Mouse (Mus musculus): ENCODE measurements around the gene Cnnm2. TPM values are rescaled to one million over a fixed set of nuclear protein-coding genes. Genes with fewer than 3 reads are reported as not detected.
"Not testable (repeated sequence)": the region's sequence is repeated elsewhere in the genome, so short reads cannot be mapped to it uniquely, and the experiment has no call there.

Gene Cnnm2
- polyA plus RNA-seq, 1 experiment, result 2.6 TPM

DNA sequence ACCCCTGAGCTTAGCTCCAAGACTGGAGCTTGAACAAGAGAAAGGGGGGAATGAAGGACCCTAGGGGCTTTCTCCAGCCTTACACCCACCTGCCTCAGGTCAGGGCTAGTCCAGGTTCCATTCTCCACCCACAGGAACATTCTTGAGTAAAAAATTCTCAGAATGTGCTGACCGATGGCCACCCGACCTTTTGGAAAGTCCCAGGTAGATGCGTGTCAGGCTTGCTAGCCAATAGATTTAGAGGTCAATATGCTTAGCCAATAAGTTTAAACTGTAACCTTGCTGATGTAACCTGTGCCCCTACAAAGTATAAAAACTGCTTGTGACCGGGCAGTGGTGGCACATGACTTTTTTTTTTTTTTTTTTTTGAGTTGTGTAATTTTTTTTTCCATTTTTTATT, 5.2 kb upstream of the Cnnm2 start:
- Histone ChIP-seq H3K36me3 (replicated peaks; ENCODE audit: low read length) (no peaks in the 10 kb centered on the region), H3K4me3 (replicated peaks) (no peak overlapping the region), H3K27me3 (replicated peaks) (peaks cover 39% of the 10 kb centered on the region), H3K9me3 (no peaks in the 10 kb centered on the region), H3K4me1 (peaks cover 24% of the 10 kb centered on the region)
- TF ChIP-seq GATA1 (IDR thresholded peaks at IDR 0.05; ENCODE audit: borderline replicate concordance, low read length) (no peak), FLI1 (IDR thresholded peaks at IDR 0.05; ENCODE audit: low read length) (no peak)

DNA sequence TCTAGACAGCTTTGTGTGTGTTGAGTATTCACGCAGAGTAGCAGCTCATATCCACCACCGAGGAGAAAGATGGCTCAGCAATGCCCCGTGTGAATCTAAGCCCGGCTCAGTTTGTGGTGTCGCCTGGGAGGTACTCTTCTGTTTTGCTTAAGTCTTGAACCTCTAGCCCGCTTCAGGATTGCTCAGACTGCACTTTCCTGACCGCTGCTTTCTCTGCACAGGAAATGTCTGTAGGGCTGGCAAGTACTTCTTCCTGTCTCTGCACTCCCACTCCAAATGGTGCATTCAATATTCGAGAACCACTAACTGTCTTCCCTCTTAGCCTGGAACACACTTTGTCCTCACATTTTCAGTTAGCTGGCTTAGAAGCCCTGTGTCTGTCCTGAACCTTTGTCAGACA, 2.3 kb upstream of the Cnnm2 start:
- H3K27me3 ChIP-seq (replicated peaks), result peaks cover 53% of the 10 kb centered on the region
- no peaks in the 10 kb centered on the region for H3K36me3 ChIP-seq (replicated peaks; ENCODE audit: low read length)
- H3K9me3 ChIP-seq, result 0 out of 2 replicates have a peak, but pooled peaks cover 4% of the 10 kb centered on the region
- TF ChIP-seq GATA1 (IDR thresholded peaks at IDR 0.05; ENCODE audit: borderline replicate concordance, low read length) (no peak), FLI1 (IDR thresholded peaks at IDR 0.05; ENCODE audit: low read length) (no peak)
- peaks cover 39% of the 10 kb centered on the region for H3K4me1 ChIP-seq
- peak overlapping the region; percentile 77 for H3K4me3 ChIP-seq (replicated peaks)

DNA sequence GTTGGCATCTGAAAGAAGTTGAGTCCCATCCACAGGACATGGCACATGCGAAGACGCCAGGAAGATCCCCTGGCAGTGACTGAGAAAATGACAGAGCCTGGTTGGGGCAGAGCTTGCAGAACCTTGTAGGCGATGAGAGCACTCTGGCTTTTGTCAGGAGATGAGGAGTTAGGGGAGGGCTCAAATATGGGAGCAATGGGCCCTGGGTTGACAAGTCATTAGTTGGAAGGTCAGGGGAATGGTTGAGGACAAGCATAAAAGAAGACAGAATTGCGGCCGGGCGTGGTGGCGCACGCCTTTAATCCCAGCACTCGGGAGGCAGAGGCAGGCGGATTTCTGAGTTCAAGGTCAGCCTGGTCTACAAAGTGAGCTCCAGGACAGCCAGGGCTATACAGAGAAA, 1.5 kb upstream of the Cnnm2 start:
- Histone ChIP-seq H3K4me1 (peaks cover 41% of the 10 kb centered on the region), H3K27me3 (replicated peaks) (peaks cover 55% of the 10 kb centered on the region)
- H3K9me3 ChIP-seq; H3K4me3 ChIP-seq (replicated peaks); H3K36me3 ChIP-seq (replicated peaks; ENCODE audit: low read length): not testable (repeated sequence)

DNA sequence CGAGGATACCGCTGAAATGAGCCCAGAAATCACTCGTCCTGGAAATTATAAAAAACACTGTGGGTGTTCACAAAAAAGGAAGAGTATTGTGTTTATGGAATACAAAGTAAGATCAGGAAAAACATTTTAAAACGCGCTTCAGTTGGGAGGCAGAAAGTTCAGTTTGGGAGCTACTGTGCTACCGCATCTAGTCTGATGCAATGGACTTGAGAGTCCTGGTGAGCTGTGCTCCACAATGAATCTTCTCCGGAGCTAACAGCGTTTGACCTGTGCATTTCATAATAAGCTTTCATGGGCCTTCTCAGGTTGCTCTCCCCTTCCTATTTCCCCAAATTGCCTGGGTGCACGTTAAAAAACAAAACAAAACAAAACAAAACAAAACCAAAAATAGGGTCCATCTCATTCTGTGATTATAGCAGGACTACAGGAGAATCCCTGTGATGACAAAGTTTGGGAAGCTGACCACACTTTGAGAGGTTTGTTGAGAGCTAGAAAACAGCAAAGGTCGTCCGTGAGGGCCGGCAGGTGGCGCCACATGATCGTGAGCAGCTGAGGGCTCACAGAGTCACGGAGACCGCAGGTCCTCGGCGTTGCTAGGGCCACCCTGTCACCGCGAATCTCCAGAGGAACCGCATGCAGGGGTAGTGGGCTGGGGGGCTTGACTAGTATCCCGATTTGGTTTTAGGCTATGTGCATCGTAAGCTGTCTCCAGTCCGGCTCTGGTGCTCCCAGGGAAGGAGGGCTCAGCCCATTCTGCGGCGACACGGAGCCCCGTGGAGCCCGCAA, 828 bp upstream of the Cnnm2 start:
- TF ChIP-seq GATA1 (IDR thresholded peaks at IDR 0.05; ENCODE audit: borderline replicate concordance, low read length), result no peak
- no peak for TF ChIP-seq FLI1 (IDR thresholded peaks at IDR 0.05; ENCODE audit: low read length)
- peaks cover 55% of the 10 kb centered on the region for H3K27me3 ChIP-seq (replicated peaks)
- peak overlapping the region; percentile 98 for H3K4me3 ChIP-seq (replicated peaks)
- peaks cover 41% of the 10 kb centered on the region for H3K4me1 ChIP-seq
- H3K36me3 ChIP-seq (replicated peaks; ENCODE audit: low read length), result no peaks in the 10 kb centered on the region
- H3K9me3 ChIP-seq, result 0 out of 2 replicates have a peak, but pooled peaks cover 4% of the 10 kb centered on the region

DNA sequence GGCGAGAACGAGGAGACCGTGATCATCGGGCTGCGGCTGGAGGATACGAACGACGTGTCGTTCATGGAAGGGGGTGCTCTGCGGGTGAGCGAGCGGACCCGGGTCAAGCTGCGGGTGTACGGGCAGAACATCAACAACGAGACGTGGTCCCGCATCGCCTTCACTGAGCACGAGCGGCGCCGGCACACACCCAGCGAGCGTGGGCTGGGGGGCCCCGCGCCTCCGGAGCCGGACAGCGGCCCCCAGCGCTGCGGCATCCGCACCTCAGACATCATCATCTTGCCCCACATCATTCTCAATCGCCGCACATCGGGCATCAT, 535 bp downstream of the Cnnm2 start:
- Histone ChIP-seq H3K4me3 (replicated peaks) (peak overlapping the region; percentile 98), H3K27me3 (replicated peaks) (peaks cover 58% of the 10 kb centered on the region), H3K4me1 (peaks cover 41% of the 10 kb centered on the region), H3K36me3 (replicated peaks; ENCODE audit: low read length) (no peaks in the 10 kb centered on the region), H3K9me3 (0 out of 2 replicates have a peak, but pooled peaks cover 4% of the 10 kb centered on the region)
- TF ChIP-seq GATA1 (IDR thresholded peaks at IDR 0.05; ENCODE audit: borderline replicate concordance, low read length) (no peak), FLI1 (IDR thresholded peaks at IDR 0.05; ENCODE audit: low read length) (no peak)

DNA sequence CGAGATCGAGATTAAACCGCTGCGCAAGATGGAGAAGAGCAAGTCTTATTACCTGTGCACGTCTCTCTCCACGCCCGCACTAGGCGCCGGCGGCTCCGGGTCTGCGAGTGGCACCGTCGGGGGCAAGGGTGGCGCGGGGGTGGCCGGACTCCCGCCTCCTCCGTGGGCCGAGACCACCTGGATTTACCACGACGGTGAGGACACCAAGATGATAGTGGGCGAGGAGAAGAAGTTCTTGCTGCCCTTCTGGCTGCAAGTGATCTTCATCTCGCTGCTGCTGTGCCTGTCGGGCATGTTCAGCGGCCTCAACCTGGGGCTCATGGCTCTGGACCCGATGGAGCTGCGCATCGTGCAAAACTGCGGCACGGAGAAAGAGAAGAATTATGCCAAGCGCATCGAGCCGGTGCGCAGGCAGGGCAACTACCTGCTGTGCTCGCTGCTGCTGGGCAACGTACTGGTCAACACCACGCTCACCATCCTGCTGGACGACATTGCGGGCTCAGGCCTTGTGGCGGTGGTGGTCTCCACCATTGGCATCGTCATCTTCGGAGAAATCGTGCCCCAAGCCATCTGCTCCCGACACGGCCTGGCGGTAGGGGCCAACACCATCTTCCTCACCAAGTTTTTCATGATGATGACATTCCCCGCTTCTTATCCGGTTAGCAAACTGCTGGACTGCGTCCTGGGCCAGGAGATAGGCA, 1.0 kb downstream of the Cnnm2 start:
- H3K27me3 ChIP-seq (replicated peaks), result peaks cover 59% of the 10 kb centered on the region

DNA sequence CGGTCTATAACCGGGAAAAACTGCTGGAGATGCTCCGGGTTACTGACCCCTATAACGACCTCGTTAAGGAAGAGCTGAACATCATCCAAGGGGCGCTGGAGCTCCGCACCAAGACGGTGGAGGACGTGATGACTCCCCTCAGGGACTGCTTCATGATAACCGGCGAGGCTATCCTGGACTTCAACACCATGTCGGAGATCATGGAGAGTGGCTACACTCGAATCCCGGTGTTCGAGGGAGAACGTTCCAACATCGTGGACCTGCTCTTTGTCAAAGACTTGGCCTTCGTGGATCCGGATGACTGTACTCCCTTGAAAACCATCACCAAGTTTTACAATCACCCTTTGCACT, 1.6 kb downstream of the Cnnm2 start:
- Histone ChIP-seq H3K9me3 (0 out of 2 replicates have a peak, but pooled peaks cover 4% of the 10 kb centered on the region), H3K4me1 (peaks cover 41% of the 10 kb centered on the region), H3K36me3 (replicated peaks; ENCODE audit: low read length) (no peaks in the 10 kb centered on the region), H3K27me3 (replicated peaks) (peaks cover 58% of the 10 kb centered on the region), H3K4me3 (replicated peaks) (peak overlapping the region; percentile 98)
- TF ChIP-seq GATA1 (IDR thresholded peaks at IDR 0.05; ENCODE audit: borderline replicate concordance, low read length), result no peak
- TF ChIP-seq FLI1 (IDR thresholded peaks at IDR 0.05; ENCODE audit: low read length), result no peak

More for the DNA sequence above, 1.0 kb downstream of the Cnnm2 start:
- no peaks in the 10 kb centered on the region for H3K36me3 ChIP-seq (replicated peaks; ENCODE audit: low read length)
- H3K9me3 ChIP-seq, result 0 out of 2 replicates have a peak, but pooled peaks cover 4% of the 10 kb centered on the region
- peaks cover 41% of the 10 kb centered on the region for H3K4me1 ChIP-seq
- TF ChIP-seq GATA1 (IDR thresholded peaks at IDR 0.05; ENCODE audit: borderline replicate concordance, low read length) (no peak), FLI1 (IDR thresholded peaks at IDR 0.05; ENCODE audit: low read length) (no peak)
- H3K4me3 ChIP-seq (replicated peaks), result peak overlapping the region; percentile 98

DNA sequence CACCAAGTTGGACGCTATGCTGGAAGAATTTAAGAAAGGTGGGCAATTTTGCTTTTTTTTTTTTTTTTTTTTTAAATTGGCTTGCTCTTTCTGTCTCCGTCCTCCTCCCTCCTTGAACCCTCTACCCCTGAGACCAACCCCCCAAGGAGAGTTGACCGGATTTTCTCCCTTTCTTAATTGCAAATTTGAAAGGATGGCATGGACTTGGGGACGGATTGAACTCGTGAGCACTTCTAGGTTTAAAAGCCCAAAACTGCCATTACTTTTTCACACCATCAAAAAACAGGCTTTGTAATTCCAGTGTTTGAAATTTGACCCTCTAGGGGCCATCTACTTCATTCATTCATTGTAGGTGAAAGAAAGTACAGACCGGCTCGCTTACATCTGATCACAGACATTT, 2.0 kb downstream of the Cnnm2 start:
- H3K4me1 ChIP-seq, result peaks cover 38% of the 10 kb centered on the region
- H3K9me3 ChIP-seq, result 0 out of 2 replicates have a peak, but pooled peaks cover 4% of the 10 kb centered on the region
- no peak for TF ChIP-seq GATA1 (IDR thresholded peaks at IDR 0.05; ENCODE audit: borderline replicate concordance, low read length)
- TF ChIP-seq FLI1 (IDR thresholded peaks at IDR 0.05; ENCODE audit: low read length), result no peak
- no peak overlapping the region for H3K4me3 ChIP-seq (replicated peaks)
- peaks cover 59% of the 10 kb centered on the region for H3K27me3 ChIP-seq (replicated peaks)
- no peaks in the 10 kb centered on the region for H3K36me3 ChIP-seq (replicated peaks; ENCODE audit: low read length)

DNA sequence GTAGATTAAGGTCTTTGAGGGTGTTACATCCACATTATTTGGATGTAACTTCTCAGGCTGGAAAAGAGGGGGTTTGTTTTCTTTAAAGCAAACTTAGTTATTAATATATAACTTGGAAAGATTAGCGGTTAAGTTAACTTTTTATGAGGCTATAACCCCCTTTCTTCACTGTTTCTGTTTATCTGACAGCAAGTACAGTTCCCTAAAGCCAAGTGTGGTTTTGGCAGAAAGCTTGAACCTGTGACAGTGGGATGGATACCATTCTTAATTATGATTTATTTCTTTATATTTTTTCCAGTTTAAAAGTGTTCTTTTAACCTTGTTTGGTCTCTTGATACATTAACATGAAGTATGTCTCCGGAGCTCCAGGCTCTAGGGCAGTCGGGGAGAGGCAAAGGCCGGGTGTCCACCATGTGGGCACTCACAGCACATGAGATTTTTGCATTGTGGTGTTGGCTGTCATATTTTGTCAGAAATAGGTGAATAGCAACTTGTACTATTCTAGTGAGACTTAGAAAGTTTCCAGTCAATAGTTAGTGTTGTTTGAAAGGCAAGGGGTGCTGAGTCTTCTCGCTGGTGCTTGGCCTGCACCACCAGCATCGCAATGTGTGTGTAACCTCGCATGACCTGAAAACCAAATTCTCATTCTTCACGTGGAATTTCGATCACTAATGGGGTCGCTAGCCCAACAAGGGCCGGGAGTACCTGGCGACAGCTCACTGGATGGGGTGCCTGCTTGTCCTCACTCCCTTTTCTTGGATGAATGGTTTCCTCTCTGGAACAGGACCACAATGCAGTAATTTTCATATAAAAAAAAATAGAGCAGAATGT, 2.8 kb downstream of the Cnnm2 start:
- Histone ChIP-seq H3K9me3 (0 out of 2 replicates have a peak, but pooled peaks cover 4% of the 10 kb centered on the region), H3K36me3 (replicated peaks; ENCODE audit: low read length) (no peaks in the 10 kb centered on the region), H3K4me3 (replicated peaks) (no peak overlapping the region), H3K4me1 (peaks cover 31% of the 10 kb centered on the region), H3K27me3 (replicated peaks) (peaks cover 56% of the 10 kb centered on the region)
- no peak for TF ChIP-seq FLI1 (IDR thresholded peaks at IDR 0.05; ENCODE audit: low read length)
- no peak for TF ChIP-seq GATA1 (IDR thresholded peaks at IDR 0.05; ENCODE audit: borderline replicate concordance, low read length)
